In genomic region chr11:78465568-78466180, GRCm38 (mm10) we compare ENCODE assay signal across 7 mouse cellular contexts. TPM values are rescaled to one million over a fixed set of nuclear protein-coding genes. Genes with fewer than 3 reads are reported as not detected.
A peak's percentile ranks its signal among the peaks of the same experiment; 100 is the strongest.
DNase-seq lines count a peak whose midpoint lies in the region; ATAC-seq and TF ChIP-seq lines count a peak whose summit lies in the region.

Slc46a1 (plus strand) TSS chr11:78465697.

- under 1% methylated on average over 41 of the region's 41 CpGs for WGBS in embryonic facial prominence, embryonic 12.5 days
- under 1% methylated on average over 41 of the region's 41 CpGs for WGBS in kidney, adult 2 months
- WGBS in limb, embryonic 11.5 days, result under 1% methylated on average over 41 of the region's 41 CpGs
- WGBS in midbrain, embryonic 13.5 days, result under 1% methylated on average over 41 of the region's 41 CpGs

- H3K36me3 ChIP-seq in embryonic facial prominence, embryonic 12.5 days, result no peaks in the 10 kb centered on the region
- no peaks in the 10 kb centered on the region for H3K36me3 ChIP-seq in kidney, adult 2 months (ENCODE audit: control insufficient read depth, insufficient read depth, low read length)
- H3K36me3 ChIP-seq in limb, embryonic 11.5 days (ENCODE audit: control insufficient read depth, insufficient read depth, low read length), result no peaks in the 10 kb centered on the region
- H3K36me3 ChIP-seq in midbrain, embryonic 13.5 days, result peaks cover 3% of the 10 kb centered on the region; the same call in 1 of the 2 replicates

- no peaks in the 10 kb centered on the region for H3K27me3 ChIP-seq in embryonic facial prominence, embryonic 12.5 days
- H3K27me3 ChIP-seq in kidney, adult 2 months (replicated peaks; ENCODE audit: control insufficient read depth, insufficient read depth, low read length), result no peaks in the 10 kb centered on the region
- H3K27me3 ChIP-seq in limb, embryonic 11.5 days (ENCODE audit: control insufficient read depth, insufficient read depth, low read length), result no peaks in the 10 kb centered on the region
- no peaks in the 10 kb centered on the region for H3K27me3 ChIP-seq in midbrain, embryonic 13.5 days

- H3K4me3 ChIP-seq in embryonic facial prominence, embryonic 12.5 days, result peak within 1 kb of the TSS; percentile 73
- H3K4me3 ChIP-seq in kidney, adult 2 months (ENCODE audit: insufficient read depth, low read depth, low read length), result peak within 1 kb of the TSS; percentile 72
- H3K4me3 ChIP-seq in limb, embryonic 11.5 days (ENCODE audit: low read depth, low read length), result peak within 1 kb of the TSS; percentile 78
- H3K4me3 ChIP-seq in midbrain, embryonic 13.5 days (replicated peaks), result peak within 1 kb of the TSS; percentile 77

- peaks cover 15% of the 10 kb centered on the region for H3K4me1 ChIP-seq in embryonic facial prominence, embryonic 12.5 days
- 0 out of 2 replicates have a peak, but pooled peaks cover 5% of the 10 kb centered on the region for H3K4me1 ChIP-seq in kidney, adult 2 months (ENCODE audit: control insufficient read depth, insufficient read depth, low read length)
- H3K4me1 ChIP-seq in limb, embryonic 11.5 days (ENCODE audit: control insufficient read depth, insufficient read depth, low read length), result 0 out of 2 replicates have a peak, but pooled peaks cover 3% of the 10 kb centered on the region
- peaks cover 15% of the 10 kb centered on the region for H3K4me1 ChIP-seq in midbrain, embryonic 13.5 days (replicated peaks)

- DNase-seq in adrenal gland, postnatal 25 days, result peak; percentile 91
- DNase-seq in heart, adult 18-20 months, result peak; percentile 87
- peak; percentile 93 for DNase-seq in kidney, adult 2 months
- DNase-seq in limb, embryonic 11.5 days (ENCODE audit: low spot score), result peak; percentile 93
- peak; percentile 64 to 73 for DNase-seq in spleen, adult 18-20 months

- 0 out of 2 replicates have a peak, but pooled peaks cover 4% of the 10 kb centered on the region for H3K9me3 ChIP-seq in embryonic facial prominence, embryonic 12.5 days
- no peaks in the 10 kb centered on the region for H3K9me3 ChIP-seq in limb, embryonic 11.5 days (ENCODE audit: control insufficient read depth, low read length)
- H3K9me3 ChIP-seq in midbrain, embryonic 13.5 days, result no peaks in the 10 kb centered on the region

- peak within 1 kb of the TSS; percentile 82 for H3K4me2 ChIP-seq in embryonic facial prominence, embryonic 12.5 days (replicated peaks)
- peak within 1 kb of the TSS; percentile 91 for H3K4me2 ChIP-seq in limb, embryonic 11.5 days (ENCODE audit: low read depth, severe bottlenecking)
- H3K4me2 ChIP-seq in midbrain, embryonic 13.5 days (replicated peaks), result peak within 1 kb of the TSS; percentile 87

- peak within 1 kb of the TSS; percentile 97 for H3K27ac ChIP-seq in embryonic facial prominence, embryonic 12.5 days
- H3K27ac ChIP-seq in kidney, adult 2 months (ENCODE audit: insufficient read depth, low read depth, low read length), result peak within 1 kb of the TSS; percentile 76
- peak within 1 kb of the TSS; percentile 90 for H3K27ac ChIP-seq in limb, embryonic 11.5 days (replicated peaks; ENCODE audit: low read depth, low read length)
- peak within 1 kb of the TSS; percentile 89 for H3K27ac ChIP-seq in midbrain, embryonic 13.5 days

- TF ChIP-seq POLR2A in kidney, adult 2 months (IDR thresholded peaks at IDR 0.05; ENCODE audit: low read depth, low read length), result no peak

- H3K9ac ChIP-seq in embryonic facial prominence, embryonic 12.5 days, result peak within 1 kb of the TSS; percentile 90
- peak within 1 kb of the TSS; percentile 86 for H3K9ac ChIP-seq in limb, embryonic 11.5 days (ENCODE audit: low read length)
- H3K9ac ChIP-seq in midbrain, embryonic 13.5 days (replicated peaks), result peak within 1 kb of the TSS; percentile 84

- no peak for TF ChIP-seq CTCF in kidney, adult 2 months (conservative IDR thresholded peaks at IDR 0.05; ENCODE audit: insufficient read depth, insufficient read length, low read depth, low read length)

- ATAC-seq in embryonic facial prominence, embryonic 12.5 days (ENCODE audit: insufficient number of reproducible peaks, insufficient read depth, low FRiP score, low TSS enrichment), result peak; percentile 93
- peak; percentile 96 for ATAC-seq in limb, embryonic 11.5 days (ENCODE audit: insufficient number of reproducible peaks, low FRiP score, low TSS enrichment, low read depth)
- ATAC-seq in midbrain, embryonic 13.5 days, result peak; percentile 95

RNA-seq across cellular contexts. Expression of gene Slc46a1, which starts in this region (rescaled TPM):
- total RNA-seq in adrenal gland, postnatal 25 days (2021), result 46.2 and 57.5 TPM in 2 replicates
- 15.4 and 15.5 TPM in 2 replicates for polyA plus RNA-seq in embryonic facial prominence, embryonic 12.5 days (2016; fragmentation: Nextera tagmentation; extraction: Ambion mirVana)
- 1 to 10 TPM; 2.5 to 2.7 TPM for total RNA-seq in heart, adult 18-20 months (2021)
- polyA plus RNA-seq in kidney, adult 2 months (2012; rRNA removed), result 93.2 and 115 TPM in 2 replicates
- polyA plus RNA-seq in limb, embryonic 11.5 days (2014; fragmentation: Nextera tagmentation; extraction: Ambion mirVana), result 14.9 and 16.2 TPM in 2 replicates
- polyA plus RNA-seq in midbrain, embryonic 13.5 days (2015; fragmentation: Nextera tagmentation; extraction: Ambion mirVana), result 20.4 and 20.8 TPM in 2 replicates

Comparison
In these comparisons a context has a peak if more than half of its experiments do, and no peak if none do; other contexts are left out.
1. Peak in every context shown above with its lines: DNase-seq, ATAC-seq, H3K4me3 ChIP-seq and H3K27ac ChIP-seq.
2. RNA of gene Slc46a1 (total RNA-seq): 46.2 to 57.5 TPM in adrenal gland, postnatal 25 days; 2.5 to 2.7 TPM in heart, adult 18-20 months; every median in the first group is over 10 times any median in the second.